Mouse (Mus musculus): ENCODE results near the gene Shq1. TPM values are rescaled to one million over a fixed set of nuclear protein-coding genes. Genes with fewer than 3 reads are reported as not detected.

Gene Shq1
- polyA plus RNA-seq, 1 experiment from 2014 or later, result 10.6 TPM

GRCm38 (mm10) chr6:100686341-100686740 is 15.4 kb upstream of the Shq1 start:
- Histone ChIP-seq H3K4me1 (ENCODE audit: control insufficient read depth, insufficient read depth, low read length) (no peaks in the 10 kb centered on the region), H3K36me3 (ENCODE audit: control insufficient read depth, insufficient read depth, low read length) (no peaks in the 10 kb centered on the region), H3K9me3 (replicated peaks; ENCODE audit: control insufficient read depth, low read length) (no peaks in the 10 kb centered on the region), H3K4me2 (no peak overlapping the region), H3K4me3 (ENCODE audit: low read depth, low read length) (no peak overlapping the region), H3K9ac (ENCODE audit: low read depth, low read length) (no peak overlapping the region), H3K27ac (ENCODE audit: low read depth, low read length) (no peak overlapping the region), H3K27me3 (ENCODE audit: control insufficient read depth, insufficient read depth, low read length) (no peaks in the 10 kb centered on the region)
- WGBS (ENCODE audit: insufficient replicate concordance), result 74% methylated on average over 2 of the region's 2 CpGs
- ATAC-seq (replicated peaks; ENCODE audit: insufficient number of reproducible peaks, low FRiP score, low TSS enrichment), result no peak

- Histone ChIP-seq H3K4me1 (ENCODE audit: control insufficient read depth, insufficient read depth, low read length) (no peaks in the 10 kb centered on the region), H3K9ac (ENCODE audit: low read depth, low read length) (no peak overlapping the region), H3K27ac (ENCODE audit: low read depth, low read length) (no peak overlapping the region), H3K9me3 (replicated peaks; ENCODE audit: control insufficient read depth, low read length) (no peaks in the 10 kb centered on the region), H3K4me3 (ENCODE audit: low read depth, low read length) (no peak overlapping the region), H3K36me3 (ENCODE audit: control insufficient read depth, insufficient read depth, low read length) (no peaks in the 10 kb centered on the region), H3K4me2 (no peak overlapping the region), H3K27me3 (ENCODE audit: control insufficient read depth, insufficient read depth, low read length) (no peaks in the 10 kb centered on the region)
- 94% methylated on average over 2 of the region's 2 CpGs for WGBS (ENCODE audit: insufficient replicate concordance)
- ATAC-seq (replicated peaks; ENCODE audit: insufficient number of reproducible peaks, low FRiP score, low TSS enrichment), result no peak
These were observed 7.7 kb upstream of the Shq1 start for GRCm38 (mm10) chr6:100678636-100679035.

GRCm38 (mm10) chr6:100676461-100676860 is 5.5 kb upstream of the Shq1 start:
- ATAC-seq (replicated peaks; ENCODE audit: insufficient number of reproducible peaks, low FRiP score, low TSS enrichment), result no peak
- no peaks in the 10 kb centered on the region for H3K27me3 ChIP-seq (ENCODE audit: control insufficient read depth, insufficient read depth, low read length)
- H3K4me1 ChIP-seq (ENCODE audit: control insufficient read depth, insufficient read depth, low read length), result 0 out of 2 replicates have a peak, but pooled peaks cover 2% of the 10 kb centered on the region
- H3K9me3 ChIP-seq (replicated peaks; ENCODE audit: control insufficient read depth, low read length), result no peaks in the 10 kb centered on the region
- no peak overlapping the region for H3K27ac ChIP-seq (ENCODE audit: low read depth, low read length)
- no peak overlapping the region for H3K4me2 ChIP-seq
- no peak overlapping the region for H3K4me3 ChIP-seq (ENCODE audit: low read depth, low read length)
- 89% methylated on average over 6 of the region's 7 CpGs for WGBS (ENCODE audit: insufficient replicate concordance)
- H3K9ac ChIP-seq (ENCODE audit: low read depth, low read length), result no peak overlapping the region
- no peaks in the 10 kb centered on the region for H3K36me3 ChIP-seq (ENCODE audit: control insufficient read depth, insufficient read depth, low read length)

GRCm38 (mm10) chr6:100674974-100675373 is 4.0 kb upstream of the Shq1 start:
- Histone ChIP-seq H3K4me1 (ENCODE audit: control insufficient read depth, insufficient read depth, low read length) (peaks cover 4% of the 10 kb centered on the region; the same call in 1 of the 2 replicates), H3K9me3 (replicated peaks; ENCODE audit: control insufficient read depth, low read length) (no peaks in the 10 kb centered on the region), H3K4me2 (no peak overlapping the region), H3K36me3 (ENCODE audit: control insufficient read depth, insufficient read depth, low read length) (no peaks in the 10 kb centered on the region), H3K9ac (ENCODE audit: low read depth, low read length) (no peak overlapping the region), H3K27ac (ENCODE audit: low read depth, low read length) (no peak overlapping the region), H3K4me3 (ENCODE audit: low read depth, low read length) (no peak overlapping the region), H3K27me3 (ENCODE audit: control insufficient read depth, insufficient read depth, low read length) (no peaks in the 10 kb centered on the region)
- no peak for ATAC-seq (replicated peaks; ENCODE audit: insufficient number of reproducible peaks, low FRiP score, low TSS enrichment)
- 26% methylated on average over 6 of the region's 6 CpGs for WGBS (ENCODE audit: insufficient replicate concordance)

GRCm38 (mm10) chr6:100671401-100671800 is 444 bp upstream of the Shq1 start:
- no peaks in the 10 kb centered on the region for H3K36me3 ChIP-seq (ENCODE audit: control insufficient read depth, insufficient read depth, low read length)
- no peaks in the 10 kb centered on the region for H3K27me3 ChIP-seq (ENCODE audit: control insufficient read depth, insufficient read depth, low read length)
- 8% methylated on average over 7 of the region's 7 CpGs for WGBS (ENCODE audit: insufficient replicate concordance)
- H3K4me3 ChIP-seq (ENCODE audit: low read depth, low read length), result peak overlapping the region; percentile 96
- no peak for ATAC-seq (replicated peaks; ENCODE audit: insufficient number of reproducible peaks, low FRiP score, low TSS enrichment)
- no peaks in the 10 kb centered on the region for H3K9me3 ChIP-seq (replicated peaks; ENCODE audit: control insufficient read depth, low read length)
- H3K27ac ChIP-seq (ENCODE audit: low read depth, low read length), result no peak overlapping the region
- peak overlapping the region; percentile 95 for H3K4me2 ChIP-seq
- peaks cover 8% of the 10 kb centered on the region; the same call in 1 of the 2 replicates for H3K4me1 ChIP-seq (ENCODE audit: control insufficient read depth, insufficient read depth, low read length)
- H3K9ac ChIP-seq (ENCODE audit: low read depth, low read length), result no peak overlapping the region

GRCm38 (mm10) chr6:100670370-100670841 is 551 bp downstream of the Shq1 start:
- Histone ChIP-seq H3K9ac (ENCODE audit: low read depth, low read length) (peak overlapping the region; percentile 84), H3K4me2 (peak overlapping the region; percentile 95), H3K27me3 (ENCODE audit: control insufficient read depth, insufficient read depth, low read length) (no peaks in the 10 kb centered on the region), H3K4me3 (ENCODE audit: low read depth, low read length) (peak overlapping the region; percentile 96), H3K9me3 (replicated peaks; ENCODE audit: control insufficient read depth, low read length) (no peaks in the 10 kb centered on the region), H3K27ac (ENCODE audit: low read depth, low read length) (peak overlapping the region; percentile 29; the same call in 1 of the 2 replicates), H3K36me3 (ENCODE audit: control insufficient read depth, insufficient read depth, low read length) (no peaks in the 10 kb centered on the region), H3K4me1 (ENCODE audit: control insufficient read depth, insufficient read depth, low read length) (peaks cover 8% of the 10 kb centered on the region; the same call in 1 of the 2 replicates)
- ATAC-seq (replicated peaks; ENCODE audit: insufficient number of reproducible peaks, low FRiP score, low TSS enrichment), result peak; percentile 57; the same call in 1 of the 2 replicates
- WGBS (ENCODE audit: insufficient replicate concordance), result under 1% methylated on average over 32 of the region's 32 CpGs

- Histone ChIP-seq H3K9ac (ENCODE audit: low read depth, low read length) (no peak overlapping the region), H3K27me3 (ENCODE audit: control insufficient read depth, insufficient read depth, low read length) (no peaks in the 10 kb centered on the region), H3K9me3 (replicated peaks; ENCODE audit: control insufficient read depth, low read length) (no peaks in the 10 kb centered on the region), H3K36me3 (ENCODE audit: control insufficient read depth, insufficient read depth, low read length) (0 out of 2 replicates have a peak, but pooled peaks cover 5% of the 10 kb centered on the region), H3K4me1 (ENCODE audit: control insufficient read depth, insufficient read depth, low read length) (peaks cover 8% of the 10 kb centered on the region; the same call in 1 of the 2 replicates), H3K4me3 (ENCODE audit: low read depth, low read length) (no peak overlapping the region), H3K4me2 (peak overlapping the region; percentile 8; the same call in 1 of the 2 replicates), H3K27ac (ENCODE audit: low read depth, low read length) (no peak overlapping the region)
- no peak for ATAC-seq (replicated peaks; ENCODE audit: insufficient number of reproducible peaks, low FRiP score, low TSS enrichment)
- 35% methylated on average over 2 of the region's 2 CpGs for WGBS (ENCODE audit: insufficient replicate concordance)
These were observed 2.1 kb downstream of the Shq1 start for GRCm38 (mm10) chr6:100668858-100669257.

GRCm38 (mm10) chr6:100667644-100668043 is 3.3 kb downstream of the Shq1 start:
- Histone ChIP-seq H3K27ac (ENCODE audit: low read depth, low read length) (no peak overlapping the region), H3K9me3 (replicated peaks; ENCODE audit: control insufficient read depth, low read length) (no peaks in the 10 kb centered on the region), H3K4me3 (ENCODE audit: low read depth, low read length) (no peak overlapping the region), H3K4me1 (ENCODE audit: control insufficient read depth, insufficient read depth, low read length) (peaks cover 8% of the 10 kb centered on the region; the same call in 1 of the 2 replicates), H3K4me2 (no peak overlapping the region), H3K36me3 (ENCODE audit: control insufficient read depth, insufficient read depth, low read length) (0 out of 2 replicates have a peak, but pooled peaks cover 5% of the 10 kb centered on the region), H3K9ac (ENCODE audit: low read depth, low read length) (no peak overlapping the region), H3K27me3 (ENCODE audit: control insufficient read depth, insufficient read depth, low read length) (no peaks in the 10 kb centered on the region)
- ATAC-seq (replicated peaks; ENCODE audit: insufficient number of reproducible peaks, low FRiP score, low TSS enrichment), result no peak
- 85% methylated on average over 8 of the region's 8 CpGs for WGBS (ENCODE audit: insufficient replicate concordance)

GRCm38 (mm10) chr6:100662224-100662623 is 8.7 kb downstream of the Shq1 start:
- no peak overlapping the region for H3K4me3 ChIP-seq (ENCODE audit: low read depth, low read length)
- no peak overlapping the region for H3K9ac ChIP-seq (ENCODE audit: low read depth, low read length)
- no peaks in the 10 kb centered on the region for H3K4me1 ChIP-seq (ENCODE audit: control insufficient read depth, insufficient read depth, low read length)
- H3K36me3 ChIP-seq (ENCODE audit: control insufficient read depth, insufficient read depth, low read length), result 0 out of 2 replicates have a peak, but pooled peaks cover 5% of the 10 kb centered on the region
- H3K27ac ChIP-seq (ENCODE audit: low read depth, low read length), result no peak overlapping the region
- H3K9me3 ChIP-seq (replicated peaks; ENCODE audit: control insufficient read depth, low read length), result no peaks in the 10 kb centered on the region
- H3K27me3 ChIP-seq (ENCODE audit: control insufficient read depth, insufficient read depth, low read length), result no peaks in the 10 kb centered on the region
- WGBS (ENCODE audit: insufficient replicate concordance), result 65% methylated on average over 6 of the region's 6 CpGs
- no peak for ATAC-seq (replicated peaks; ENCODE audit: insufficient number of reproducible peaks, low FRiP score, low TSS enrichment)
- H3K4me2 ChIP-seq, result no peak overlapping the region

Measured in heart, embryonic 11.5 days (tissue).